Mouse (Mus musculus): Measurements from ENCODE around the gene Map1s. TPM values are rescaled to one million over a fixed set of nuclear protein-coding genes. Genes with fewer than 3 reads are reported as not detected.

Map1s gene
- polyA plus RNA-seq, 1 experiment from 2014 or later = 41.3 TPM

- H3K4me2 ChIP-seq = no peak overlapping the region
- H3K4me1 ChIP-seq (replicated peaks) = 0 out of 2 replicates have a peak, but pooled peaks cover 3% of the 10 kb centered on the region
- H3K27ac ChIP-seq (ENCODE audit: poor library complexity, severe bottlenecking) = no peak overlapping the region
- no peak for ATAC-seq (ENCODE audit: insufficient number of reproducible peaks, low FRiP score)
- peaks cover 52% of the 10 kb centered on the region for H3K36me3 ChIP-seq
- no peaks in the 10 kb centered on the region for H3K9me3 ChIP-seq (replicated peaks)
- no peak overlapping the region for H3K4me3 ChIP-seq
- H3K27me3 ChIP-seq (replicated peaks) = no peaks in the 10 kb centered on the region
- no peak overlapping the region for H3K9ac ChIP-seq
- WGBS = 83% methylated on average over 9 of the region's 9 CpGs
Observed at GRCm38 (mm10) chr8:70920049-70920922, 14.6 kb downstream of the Map1s start.

- no peak overlapping the region for H3K27ac ChIP-seq (ENCODE audit: poor library complexity, severe bottlenecking)
- no peaks in the 10 kb centered on the region for H3K27me3 ChIP-seq (replicated peaks)
- H3K9ac ChIP-seq = no peak overlapping the region
- no peak overlapping the region for H3K4me3 ChIP-seq
- H3K4me2 ChIP-seq = no peak overlapping the region
- no peak for ATAC-seq (ENCODE audit: insufficient number of reproducible peaks, low FRiP score)
- 79% methylated on average over 4 of the region's 4 CpGs for WGBS
- no peaks in the 10 kb centered on the region for H3K9me3 ChIP-seq (replicated peaks)
- 0 out of 2 replicates have a peak, but pooled peaks cover 3% of the 10 kb centered on the region for H3K4me1 ChIP-seq (replicated peaks)
- peaks cover 13% of the 10 kb centered on the region; the same call in 1 of the 2 replicates for H3K36me3 ChIP-seq
Observed at GRCm38 (mm10) chr8:70924151-70924550, 18.4 kb downstream of the Map1s start.

DNA sequence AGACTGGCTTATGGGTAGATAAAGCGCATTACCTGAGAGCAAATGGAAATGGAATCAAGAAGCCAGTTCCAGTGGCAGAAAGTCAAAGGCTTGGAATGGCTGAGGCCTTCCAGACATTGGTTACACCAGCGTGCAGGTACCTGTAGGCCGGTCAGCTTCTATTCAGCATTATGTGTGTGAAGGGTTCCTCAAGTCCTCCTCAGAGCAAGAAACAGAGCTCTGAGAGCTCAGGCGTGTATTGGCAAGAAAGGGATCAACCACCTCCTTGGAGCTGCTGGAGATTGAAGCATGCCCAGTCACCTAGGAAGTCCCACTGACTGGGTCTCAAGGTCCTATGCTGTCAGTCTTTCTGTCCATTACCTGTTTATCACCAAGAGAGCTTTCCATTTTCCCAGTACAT, 20.0 kb downstream of the Map1s start:
- no peak for ATAC-seq (ENCODE audit: insufficient number of reproducible peaks, low FRiP score)
- H3K4me2 ChIP-seq = no peak overlapping the region
- H3K4me3 ChIP-seq = no peak overlapping the region
- 83% methylated on average over 4 of the region's 4 CpGs for WGBS
- H3K36me3 ChIP-seq = 0 out of 2 replicates have a peak, but pooled peaks cover 7% of the 10 kb centered on the region
- H3K27me3 ChIP-seq (replicated peaks) = no peaks in the 10 kb centered on the region
- no peak overlapping the region for H3K27ac ChIP-seq (ENCODE audit: poor library complexity, severe bottlenecking)
- no peaks in the 10 kb centered on the region for H3K4me1 ChIP-seq (replicated peaks)
- no peaks in the 10 kb centered on the region for H3K9me3 ChIP-seq (replicated peaks)
- no peak overlapping the region for H3K9ac ChIP-seq

GRCm38 (mm10) chr8:70926396-70926795, 20.7 kb downstream of the Map1s start:
- Histone ChIP-seq H3K4me1 (replicated peaks) (no peaks in the 10 kb centered on the region), H3K9ac (no peak overlapping the region), H3K27me3 (replicated peaks) (no peaks in the 10 kb centered on the region), H3K4me2 (no peak overlapping the region), H3K9me3 (replicated peaks) (no peaks in the 10 kb centered on the region), H3K4me3 (no peak overlapping the region), H3K36me3 (0 out of 2 replicates have a peak, but pooled peaks cover 7% of the 10 kb centered on the region), H3K27ac (ENCODE audit: poor library complexity, severe bottlenecking) (no peak overlapping the region)
- no peak for ATAC-seq (ENCODE audit: insufficient number of reproducible peaks, low FRiP score)
- 81% methylated on average over 5 of the region's 5 CpGs for WGBS

GRCm38 (mm10) chr8:70928096-70928495, 22.4 kb downstream of the Map1s start:
- H3K9me3 ChIP-seq (replicated peaks) = no peaks in the 10 kb centered on the region
- peaks cover 4% of the 10 kb centered on the region; the same call in 1 of the 2 replicates for H3K36me3 ChIP-seq
- no peak overlapping the region for H3K4me2 ChIP-seq
- 84% methylated on average over 3 of the region's 3 CpGs for WGBS
- H3K4me1 ChIP-seq (replicated peaks) = no peaks in the 10 kb centered on the region
- H3K27me3 ChIP-seq (replicated peaks) = no peaks in the 10 kb centered on the region
- H3K9ac ChIP-seq = no peak overlapping the region
- no peak overlapping the region for H3K4me3 ChIP-seq
- H3K27ac ChIP-seq (ENCODE audit: poor library complexity, severe bottlenecking) = no peak overlapping the region
- ATAC-seq (ENCODE audit: insufficient number of reproducible peaks, low FRiP score) = no peak

DNA sequence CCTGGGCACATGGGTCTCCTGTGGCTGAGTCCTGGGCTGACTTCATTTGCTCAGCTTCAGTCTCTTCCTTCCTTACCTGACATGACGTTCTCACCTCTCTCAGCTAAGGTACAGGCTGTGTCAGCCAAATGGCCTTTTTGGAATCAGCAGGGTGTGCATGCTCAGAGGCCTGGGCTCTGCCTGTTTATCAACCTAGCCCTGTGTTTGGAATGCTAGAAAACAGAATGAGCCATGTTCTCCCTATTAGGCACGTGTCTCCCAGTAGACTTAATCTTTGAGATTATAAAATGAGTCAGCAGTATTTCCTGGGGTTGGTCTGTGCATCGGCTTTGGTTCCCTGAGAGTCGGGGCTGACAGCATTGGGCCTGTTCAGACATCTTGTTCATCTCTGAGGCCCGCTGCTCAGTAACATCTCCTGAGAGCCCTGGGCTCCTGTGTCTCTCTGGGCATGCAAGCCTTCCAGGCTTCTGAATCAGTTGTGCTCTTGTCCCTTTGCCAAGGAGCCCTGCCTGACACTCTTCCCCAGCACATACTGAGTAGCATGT, 23.1 kb downstream of the Map1s start:
- no peak overlapping the region for H3K4me3 ChIP-seq

DNA sequence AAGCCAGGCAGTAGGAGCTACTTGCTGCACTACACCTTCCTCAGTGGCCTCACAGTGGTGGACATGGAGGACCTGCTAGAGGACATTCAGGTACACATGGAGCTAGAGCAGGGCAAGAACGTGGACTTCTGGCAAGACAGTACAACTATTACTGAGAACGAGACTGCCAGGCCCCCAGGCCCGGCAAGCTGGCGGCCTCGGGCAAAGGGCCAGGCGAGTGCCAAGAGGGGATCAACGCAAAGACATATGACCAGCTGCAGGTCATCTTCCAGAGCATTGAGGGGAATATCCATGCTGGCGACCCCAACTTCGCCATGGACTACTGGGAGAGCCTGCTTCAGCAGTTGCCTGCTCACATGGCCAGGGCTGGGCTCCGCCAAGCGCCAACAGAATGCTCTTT, 26.0 kb downstream of the Map1s start:
- no peaks in the 10 kb centered on the region for H3K9me3 ChIP-seq (replicated peaks)
- no peak overlapping the region for H3K9ac ChIP-seq
- no peaks in the 10 kb centered on the region for H3K4me1 ChIP-seq (replicated peaks)
- no peak for ATAC-seq (ENCODE audit: insufficient number of reproducible peaks, low FRiP score)
- peaks cover 4% of the 10 kb centered on the region; the same call in 1 of the 2 replicates for H3K36me3 ChIP-seq
- H3K27me3 ChIP-seq (replicated peaks) = no peaks in the 10 kb centered on the region
- H3K4me2 ChIP-seq = no peak overlapping the region
- 90% methylated on average over 11 of the region's 11 CpGs for WGBS
- no peak overlapping the region for H3K4me3 ChIP-seq
- no peak overlapping the region for H3K27ac ChIP-seq (ENCODE audit: poor library complexity, severe bottlenecking)

More for the DNA sequence above, 23.1 kb downstream of the Map1s start:
- H3K36me3 ChIP-seq = peaks cover 4% of the 10 kb centered on the region; the same call in 1 of the 2 replicates
- no peak overlapping the region for H3K4me2 ChIP-seq
- no peaks in the 10 kb centered on the region for H3K4me1 ChIP-seq (replicated peaks)
- no peak overlapping the region for H3K9ac ChIP-seq
- no peaks in the 10 kb centered on the region for H3K27me3 ChIP-seq (replicated peaks)
- 54% methylated on average over 5 of the region's 5 CpGs for WGBS
- no peak for ATAC-seq (ENCODE audit: insufficient number of reproducible peaks, low FRiP score)
- H3K27ac ChIP-seq (ENCODE audit: poor library complexity, severe bottlenecking) = no peak overlapping the region
- no peaks in the 10 kb centered on the region for H3K9me3 ChIP-seq (replicated peaks)

- Histone ChIP-seq H3K9ac (no peak overlapping the region), H3K9me3 (replicated peaks) (no peaks in the 10 kb centered on the region), H3K4me3 (no peak overlapping the region), H3K36me3 (peaks cover 4% of the 10 kb centered on the region; the same call in 1 of the 2 replicates), H3K27me3 (replicated peaks) (no peaks in the 10 kb centered on the region), H3K27ac (ENCODE audit: poor library complexity, severe bottlenecking) (no peak overlapping the region), H3K4me2 (no peak overlapping the region), H3K4me1 (replicated peaks) (no peaks in the 10 kb centered on the region)
- ATAC-seq (ENCODE audit: insufficient number of reproducible peaks, low FRiP score) = no peak
- 87% methylated on average over 4 of the region's 4 CpGs for WGBS
Observed at GRCm38 (mm10) chr8:70933036-70933435, 27.3 kb downstream of the Map1s start.

GRCm38 (mm10) chr8:70934786-70935185, 29.1 kb downstream of the Map1s start:
- no peak for ATAC-seq (ENCODE audit: insufficient number of reproducible peaks, low FRiP score)
- H3K36me3 ChIP-seq = peaks cover 4% of the 10 kb centered on the region; the same call in 1 of the 2 replicates
- WGBS = 50% methylated on average over 7 of the region's 7 CpGs
- H3K4me1 ChIP-seq (replicated peaks) = no peaks in the 10 kb centered on the region
- no peaks in the 10 kb centered on the region for H3K9me3 ChIP-seq (replicated peaks)
- no peaks in the 10 kb centered on the region for H3K27me3 ChIP-seq (replicated peaks)
- no peak overlapping the region for H3K9ac ChIP-seq
- no peak overlapping the region for H3K27ac ChIP-seq (ENCODE audit: poor library complexity, severe bottlenecking)
- H3K4me3 ChIP-seq = no peak overlapping the region
- H3K4me2 ChIP-seq = no peak overlapping the region

DNA sequence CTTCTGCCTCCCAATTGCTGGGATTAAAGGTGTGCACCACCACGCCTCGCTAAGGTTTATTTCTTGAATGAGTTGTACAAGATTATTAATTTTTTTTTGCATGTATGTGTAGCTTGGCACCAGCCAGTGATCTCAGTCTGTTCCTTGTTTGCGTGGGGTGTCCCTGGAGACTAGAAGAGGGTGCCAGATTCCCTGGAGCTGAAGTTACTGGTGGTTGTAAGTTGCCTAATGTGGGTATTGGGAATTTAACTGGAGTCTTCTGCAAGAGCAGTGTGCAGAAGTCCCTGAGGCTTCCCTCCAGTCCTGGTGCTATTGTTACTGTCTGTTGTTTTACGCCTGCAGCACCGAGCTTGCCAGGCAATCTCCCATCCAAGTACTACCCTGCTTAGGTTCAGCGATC, 31.5 kb downstream of the Map1s start:
- no peak overlapping the region for H3K9ac ChIP-seq
- peaks cover 2% of the 10 kb centered on the region; the same call in 1 of the 2 replicates for H3K36me3 ChIP-seq
- no peak for ATAC-seq (ENCODE audit: insufficient number of reproducible peaks, low FRiP score)
- H3K4me1 ChIP-seq (replicated peaks) = no peaks in the 10 kb centered on the region
- WGBS = 75% methylated on average over 6 of the region's 6 CpGs
- no peak overlapping the region for H3K4me2 ChIP-seq
- H3K4me3 ChIP-seq = no peak overlapping the region
- H3K27ac ChIP-seq (ENCODE audit: poor library complexity, severe bottlenecking) = no peak overlapping the region
- H3K9me3 ChIP-seq (replicated peaks) = no peaks in the 10 kb centered on the region
- no peaks in the 10 kb centered on the region for H3K27me3 ChIP-seq (replicated peaks)

DNA sequence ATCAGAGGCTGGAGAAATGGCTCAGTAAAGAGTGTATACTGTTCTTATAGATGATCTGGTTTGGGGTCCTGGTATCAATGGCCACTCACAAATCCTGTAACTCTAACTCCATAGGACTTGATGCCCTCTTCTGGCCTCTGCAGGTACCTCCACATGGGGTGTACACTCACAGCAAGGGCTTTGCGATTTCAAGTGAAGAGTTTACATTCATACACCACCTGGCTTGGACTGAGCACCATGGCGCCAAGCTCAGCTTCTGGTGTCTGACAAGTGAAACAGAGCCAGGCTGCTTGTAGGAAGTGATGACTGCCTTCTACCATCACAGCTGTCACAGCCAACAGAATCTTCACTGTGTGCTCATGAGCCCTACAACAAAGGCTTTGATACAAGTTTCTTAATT, 35.7 kb downstream of the Map1s start:
- no peak for ATAC-seq (ENCODE audit: insufficient number of reproducible peaks, low FRiP score)
- H3K9ac ChIP-seq = no peak overlapping the region
- WGBS = 69% methylated on average over 2 of the region's 2 CpGs
- no peaks in the 10 kb centered on the region for H3K4me1 ChIP-seq (replicated peaks)
- H3K27ac ChIP-seq (ENCODE audit: poor library complexity, severe bottlenecking) = no peak overlapping the region
- H3K4me2 ChIP-seq = no peak overlapping the region
- no peaks in the 10 kb centered on the region for H3K36me3 ChIP-seq
- H3K4me3 ChIP-seq = no peak overlapping the region
- H3K9me3 ChIP-seq (replicated peaks) = no peaks in the 10 kb centered on the region
- 0 out of 2 replicates have a peak, but pooled peaks cover 3% of the 10 kb centered on the region for H3K27me3 ChIP-seq (replicated peaks)
